Mouse (Mus musculus) adrenal gland, postnatal 0 days (tissue): Measurements from ENCODE around the gene E130114P18Rik. TPM values are rescaled to one million over a fixed set of nuclear protein-coding genes. Genes with fewer than 3 reads are reported as not detected.

ENCODE experiments used
- polyA plus RNA-seq: library from polyadenylated mRNA; unstranded; fragments of >200 nt; fragmentation: Nextera tagmentation; extraction: Ambion mirVana; gene quantifications from 2 replicates; pipeline ENCODE4 v1.2.1, GENCODE M21; 2015

The E130114P18Rik gene
- 0.54 and 1.9 TPM in 2 replicates for polyA plus RNA-seq

GRCm38 (mm10) chr4:97777706-97778176, at the start of gene E130114P18Rik:
E130114P18Rik (minus strand) TSS chr4:97778078.

DNA sequence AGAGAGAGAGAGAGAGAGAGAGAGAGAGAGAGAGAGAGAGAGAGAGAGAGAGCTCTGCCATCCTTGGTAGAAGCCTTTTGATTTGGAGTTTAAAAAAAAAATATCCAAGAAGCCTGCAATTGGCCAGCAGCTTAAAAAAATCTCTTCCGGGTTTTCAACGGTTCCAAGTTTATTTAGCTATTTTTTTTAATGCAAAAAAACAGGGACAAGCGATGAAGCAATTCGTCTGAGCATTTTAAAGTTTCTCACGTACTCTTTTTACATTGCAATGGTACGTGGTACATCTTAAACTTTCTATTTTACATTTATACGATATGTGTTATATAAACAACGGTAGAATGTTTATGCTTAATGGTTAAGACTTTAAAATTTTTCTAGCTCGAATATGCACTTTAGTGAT, 5.2 kb downstream of the E130114P18Rik start, which contains the start of gene Nfia:
Gene Nfia (plus strand): TSS at position 94 of the 400 bp plus-strand sequence.

Other genes starting within 250 kb of the E130114P18Rik start
- gene Nfia, start 5.3 kb downstream of the E130114P18Rik start, polyA plus RNA-seq: 33.0 and 46.1 TPM in 2 replicates